Mouse (Mus musculus) lung, embryonic 14.5 days (tissue): ENCODE results near the gene Ercc6. TPM values are rescaled to one million over a fixed set of nuclear protein-coding genes. Genes with fewer than 3 reads are reported as not detected.

Experiments
- ATAC-seq: fragments of 200-750 bp; cut with Nextera tagmentation; 2 replicates; pipeline ENCODE4 v1.8.0; 2017; ENCODE audit warnings: mild to moderate bottlenecking, moderate TSS enrichment, moderate library complexity; ENCODE audit not compliant: insufficient read depth
- DNase-seq: peaks from one replicate; pipeline ENCODE4 v3.0.0-alpha.2; 2015
- H3K27ac ChIP-seq: fragments of 300-500 bp; sonication (generic); 2 replicates; pipeline ENCODE4 v1.5.1; 2014; ENCODE audit warnings: low read depth, mild to moderate bottlenecking, moderate library complexity
- H3K27me3 ChIP-seq: fragments of 300-500 bp; sonication (generic); 2 replicates; pipeline ENCODE4 v1.6.1; 2014; ENCODE audit warnings: low read length, control low read depth; ENCODE audit not compliant: insufficient read depth
- H3K36me3 ChIP-seq: fragments of 300-500 bp; sonication (generic); 2 replicates; pipeline ENCODE4 v1.6.1; 2014; ENCODE audit warnings: control low read depth; ENCODE audit not compliant: insufficient read depth
- H3K4me1 ChIP-seq: fragments of 300-500 bp; sonication (generic); 2 replicates; pipeline ENCODE4 v1.6.1; 2014; ENCODE audit warnings: antibody characterized with exemption, control low read depth; ENCODE audit not compliant: insufficient read depth
- H3K4me2 ChIP-seq: fragments of 300-500 bp; sonication (generic); 2 replicates; pipeline ENCODE4 v1.6.1; 2014; ENCODE audit warnings: mild to moderate bottlenecking
- H3K4me3 ChIP-seq: fragments of 300-500 bp; sonication (generic); 2 replicates; pipeline ENCODE4 v1.5.1; 2014; ENCODE audit warnings: low read depth, low read length
- H3K9ac ChIP-seq: fragments of 300-500 bp; sonication (generic); 2 replicates; pipeline ENCODE4 v1.6.1; 2014
- H3K9me3 ChIP-seq: fragments of 300-500 bp; sonication (generic); 2 replicates; pipeline ENCODE4 v1.6.1; 2016; ENCODE audit warnings: low read depth, low read length, control low read depth
- CTCF ChIP-seq: IDR thresholded peaks from 2 replicates; pipeline ENCODE4 v1.5.1; 2016; ENCODE audit warnings: antibody characterized with exemption, low read depth
- WGBS: fragments of 180-500 bp; shearing (Covaris S2); extraction: QIAGEN DNeasy Blood & Tissue Kit; methylation state at CpG from one replicate; pipeline ENCODE4 v1.1.7; 2014; 5-methylcytosine and 5-hydroxymethylcytosine counted together
- polyA plus RNA-seq: library from polyadenylated mRNA; unstranded; fragments of >200 nt; fragmentation: Nextera tagmentation; extraction: Ambion mirVana; gene quantifications from 2 replicates; pipeline ENCODE4 v1.2.1, GENCODE M21; 2014

Ercc6 gene
- polyA plus RNA-seq, 1 experiment from 2014 or later, result 18.8 TPM

DNA sequence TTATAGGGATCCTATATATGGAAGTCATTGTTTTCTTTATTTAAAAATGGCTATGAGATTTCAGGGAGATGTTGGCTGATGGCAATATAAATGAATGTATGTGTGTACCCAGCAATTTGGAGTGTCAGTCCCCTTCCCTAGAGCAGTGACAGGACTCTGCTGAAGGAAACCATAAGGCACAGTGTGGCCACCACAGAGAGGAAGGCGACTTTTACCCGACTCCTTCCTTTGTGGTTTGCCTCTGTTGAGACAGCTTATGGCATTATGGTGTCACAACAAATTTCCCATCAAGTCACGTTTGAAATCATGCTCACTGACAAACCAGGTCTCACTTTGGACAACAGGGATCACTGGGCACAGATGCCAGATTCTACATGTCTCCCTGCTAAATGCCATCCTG is 110.9 kb downstream of the Ercc6 start:
- TF ChIP-seq CTCF, result no peak
- H3K27me3 ChIP-seq, result no peaks in the 10 kb centered on the region
- WGBS, result 60% methylated on average over 3 of the region's 3 CpGs
- H3K27ac ChIP-seq, result no peak overlapping the region
- H3K9ac ChIP-seq, result no peak overlapping the region
- H3K36me3 ChIP-seq, result no peaks in the 10 kb centered on the region
- no peak for ATAC-seq
- DNase-seq, result no peak
- H3K4me3 ChIP-seq, result no peak overlapping the region
- H3K9me3 ChIP-seq, result no peaks in the 10 kb centered on the region
- no peak overlapping the region for H3K4me2 ChIP-seq
- no peaks in the 10 kb centered on the region for H3K4me1 ChIP-seq

DNA sequence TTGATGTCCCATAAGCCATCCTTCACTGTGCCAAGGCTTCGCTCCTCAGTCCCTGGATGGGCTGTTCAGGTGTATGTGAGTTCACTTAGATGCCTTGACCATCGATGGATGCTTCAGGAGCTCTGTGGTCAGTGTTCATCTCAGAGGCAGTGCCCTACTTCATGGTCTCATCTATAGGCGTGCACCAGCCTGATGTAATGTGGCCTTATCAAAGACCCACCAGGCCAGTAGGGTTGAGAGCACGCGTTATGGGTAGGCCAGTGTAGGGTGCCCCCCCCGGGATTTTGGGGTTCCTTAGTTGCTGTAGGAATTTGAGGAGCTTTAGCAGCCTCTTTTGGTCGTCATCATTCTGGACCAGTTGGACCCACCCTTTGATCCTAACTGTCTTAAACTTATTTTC is 111.5 kb downstream of the Ercc6 start:
- no peak for DNase-seq
- H3K4me3 ChIP-seq, result no peak overlapping the region
- H3K36me3 ChIP-seq, result no peaks in the 10 kb centered on the region
- H3K27ac ChIP-seq, result no peak overlapping the region
- H3K4me2 ChIP-seq, result no peak overlapping the region
- 84% methylated on average over 7 of the region's 7 CpGs for WGBS
- no peak for ATAC-seq
- no peaks in the 10 kb centered on the region for H3K27me3 ChIP-seq
- TF ChIP-seq CTCF, result no peak
- no peaks in the 10 kb centered on the region for H3K9me3 ChIP-seq
- no peak overlapping the region for H3K9ac ChIP-seq
- no peaks in the 10 kb centered on the region for H3K4me1 ChIP-seq

DNA sequence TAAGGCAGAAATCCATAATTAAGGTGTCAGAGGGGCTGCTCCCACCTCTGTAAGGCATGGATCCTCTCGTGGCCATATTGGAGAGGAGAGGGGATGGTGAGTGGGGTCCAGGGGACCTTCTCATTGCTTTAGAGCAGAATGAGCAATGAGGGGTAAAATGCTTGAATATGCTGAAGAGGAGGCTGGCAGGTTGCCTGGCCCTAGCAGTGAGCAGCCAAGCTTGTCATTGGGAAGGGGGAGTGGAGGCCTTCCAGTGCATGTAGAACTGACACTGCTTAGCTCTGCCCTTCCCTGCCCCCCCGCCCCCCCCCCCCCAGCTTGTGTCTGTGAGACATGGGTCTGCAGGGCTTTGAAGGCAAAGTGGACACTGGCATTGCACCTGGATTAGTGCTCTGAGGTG is 114.0 kb downstream of the Ercc6 start:
- Histone ChIP-seq H3K27me3 (no peaks in the 10 kb centered on the region), H3K4me1 (no peaks in the 10 kb centered on the region), H3K36me3 (no peaks in the 10 kb centered on the region), H3K4me2 (no peak overlapping the region), H3K4me3 (no peak overlapping the region), H3K9ac (no peak overlapping the region), H3K27ac (no peak overlapping the region), H3K9me3 (no peaks in the 10 kb centered on the region)
- no peak for TF ChIP-seq CTCF
- ATAC-seq (no peak), DNase-seq (no peak)
- 19% methylated on average over 2 of the region's 2 CpGs for WGBS

DNA sequence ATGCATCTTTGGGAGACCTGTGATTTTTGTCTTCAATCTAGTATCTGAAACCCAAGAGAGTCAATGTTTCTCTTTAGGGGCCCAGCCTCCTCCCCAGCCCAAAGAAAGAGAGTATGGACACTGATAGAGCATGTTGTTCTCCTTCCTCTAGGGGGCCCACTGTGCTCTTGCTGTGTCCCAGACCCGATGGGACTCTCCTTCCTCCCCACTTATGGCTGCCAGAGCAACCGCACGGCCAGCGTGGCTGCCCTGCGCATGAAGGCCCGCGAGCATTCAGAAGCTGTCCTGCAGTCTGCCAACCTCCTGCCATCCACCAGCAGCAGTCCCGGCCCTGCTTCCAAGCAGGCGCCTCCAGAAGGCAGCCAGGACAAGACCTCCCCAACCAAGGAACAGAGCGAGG is 115.3 kb downstream of the Ercc6 start:
- Histone ChIP-seq H3K27me3 (no peaks in the 10 kb centered on the region), H3K36me3 (no peaks in the 10 kb centered on the region), H3K4me1 (no peaks in the 10 kb centered on the region), H3K4me2 (no peak overlapping the region), H3K27ac (no peak overlapping the region), H3K9me3 (no peaks in the 10 kb centered on the region), H3K4me3 (no peak overlapping the region), H3K9ac (no peak overlapping the region)
- TF ChIP-seq CTCF, result peak; percentile 38; the same call in 1 of the 2 replicates
- DNase-seq, result peak; percentile 41
- WGBS, result 36% methylated on average over 10 of the region's 10 CpGs
- no peak for ATAC-seq

Other genes starting within 250 kb of the Ercc6 start
- 10.6 and 11.0 TPM in 2 replicates for gene Ogdhl, start 191.5 kb upstream of the Ercc6 start, polyA plus RNA-seq
- gene 1700024G13Rik, start 125.1 kb upstream of the Ercc6 start, polyA plus RNA-seq, result not detected in 2 replicates
- gene Slc18a3, start 48.7 kb upstream of the Ercc6 start, polyA plus RNA-seq, result 0.09 and 0.84 TPM in 2 replicates
- not detected in 2 replicates for gene Chat, start 47.5 kb upstream of the Ercc6 start, polyA plus RNA-seq
- 0.20 TPM in 1 of 2 replicates, not detected in the other for gene Prrxl1, start 85.9 kb downstream of the Ercc6 start, polyA plus RNA-seq
- 0.18 and 0.22 TPM in 2 replicates for gene 3425401B19Rik, start 171.8 kb downstream of the Ercc6 start, polyA plus RNA-seq